Mouse (Mus musculus) stomach, postnatal 0 days (tissue): ENCODE results near the gene 4930558K02Rik.

Experiments used
- CTCF ChIP-seq: IDR thresholded peaks from 2 replicates; pipeline ENCODE4 v1.5.1; 2016; ENCODE audit warnings: antibody characterized with exemption, low read depth, mild to moderate bottlenecking, moderate library complexity
- EP300 ChIP-seq: optimal IDR thresholded peaks from 2 replicates; pipeline ENCODE3; 2016; ENCODE audit warnings: antibody characterized with exemption

DNA sequence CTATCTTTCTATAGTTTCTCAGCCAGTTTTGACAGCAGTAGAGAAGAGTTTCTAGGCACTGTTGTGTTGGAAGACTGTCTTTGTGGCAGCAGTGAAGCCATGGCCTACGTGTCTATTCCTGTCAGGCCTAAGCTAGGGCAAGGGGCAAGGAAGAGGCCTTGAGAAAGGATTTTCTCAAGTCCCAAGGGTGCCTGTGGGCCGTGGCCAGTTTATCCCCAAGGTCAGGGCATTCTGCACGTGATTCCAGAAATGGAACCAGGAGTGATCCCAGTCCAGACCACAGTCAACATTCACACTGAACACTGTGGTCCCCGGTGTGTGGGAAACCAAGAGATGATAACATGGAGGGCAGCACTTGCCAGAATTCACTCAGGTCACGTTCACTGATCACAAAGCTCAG lies 23.6 kb downstream of the 4930558K02Rik start:
- no peak for TF ChIP-seq CTCF
- TF ChIP-seq EP300: no peak
